Mouse (Mus musculus) testis, adult 2 months (tissue): Measurements from ENCODE around the gene Tmem256. TPM values are rescaled to one million over a fixed set of nuclear protein-coding genes. Genes with fewer than 3 reads are reported as not detected.
"Not testable (repeated sequence)": the region's sequence is repeated elsewhere in the genome, so short reads cannot be mapped to it uniquely, and the experiment has no call there.

Experiments used
- H3K27ac ChIP-seq: fragments of 200-500 bp; 2 replicates; pipeline ENCODE4 v1.5.1; 2012; ENCODE audit warnings: low read depth, low read length; ENCODE audit not compliant: control insufficient read depth, insufficient read depth
- H3K27me3 ChIP-seq: fragments of 200-500 bp; 2 replicates; pipeline ENCODE4 v1.6.1; 2012; ENCODE audit warnings: mild to moderate bottlenecking, low read length, moderate library complexity; ENCODE audit not compliant: control insufficient read depth, insufficient read depth
- H3K36me3 ChIP-seq: fragments of 200-500 bp; 2 replicates; pipeline ENCODE4 v1.6.1; 2012; ENCODE audit warnings: mild to moderate bottlenecking, low read length; ENCODE audit not compliant: control insufficient read depth, insufficient read depth
- H3K4me1 ChIP-seq: fragments of 200-500 bp; 2 replicates; pipeline ENCODE4 v1.6.1; 2012; ENCODE audit warnings: low read length; ENCODE audit not compliant: control insufficient read depth, insufficient read depth
- H3K4me3 ChIP-seq: fragments of 200-500 bp; 2 replicates; pipeline ENCODE4 v1.5.1; 2012; ENCODE audit warnings: low read depth, mild to moderate bottlenecking, low read length, moderate library complexity, mixed read lengths; ENCODE audit not compliant: control insufficient read depth
- CTCF ChIP-seq: fragments of 200-500 bp; IDR thresholded peaks from 2 replicates; pipeline ENCODE4 v1.5.1; 2012; ENCODE audit warnings: low read depth, mild to moderate bottlenecking, inconsistent platforms, low read length, moderate library complexity; ENCODE audit not compliant: control insufficient read depth, insufficient read depth, insufficient replicate concordance
- POLR2A ChIP-seq: fragments of 200-500 bp; IDR thresholded peaks from 2 replicates; pipeline ENCODE4 v1.6.1; 2012; ENCODE audit warnings: low read depth, mild to moderate bottlenecking, inconsistent platforms, low read length, moderate library complexity; ENCODE audit not compliant: control insufficient read depth
- polyA plus RNA-seq: library from polyadenylated mRNA; depleted of rRNA; stranded (reverse); fragments of >200 nt; gene quantifications from 2 replicates; pipeline ENCODE4 v1.2.3, GENCODE M21; 2012

Gene Tmem256
- polyA plus RNA-seq, 1 experiment, result 21.9 TPM

- H3K27me3 ChIP-seq, result no peaks in the 10 kb centered on the region
- H3K27ac ChIP-seq, result no peak overlapping the region
- H3K36me3 ChIP-seq, result no peaks in the 10 kb centered on the region
- H3K4me3 ChIP-seq, result no peak overlapping the region
- peaks cover 16% of the 10 kb centered on the region for H3K4me1 ChIP-seq
- TF ChIP-seq POLR2A (no peak), CTCF (no peak)
Measured at GRCm38 (mm10) chr11:69850754-69851153, 12.4 kb downstream of the Tmem256 start.

GRCm38 (mm10) chr11:69853994-69854393 is 15.7 kb downstream of the Tmem256 start:
- Histone ChIP-seq H3K4me3 (no peak overlapping the region), H3K4me1 (peaks cover 12% of the 10 kb centered on the region), H3K27me3 (no peaks in the 10 kb centered on the region), H3K27ac (no peak overlapping the region), H3K36me3 (no peaks in the 10 kb centered on the region)
- TF ChIP-seq CTCF (no peak), POLR2A (no peak)

- Histone ChIP-seq H3K27ac (no peak overlapping the region), H3K4me1 (peaks cover 12% of the 10 kb centered on the region), H3K4me3 (no peak overlapping the region), H3K36me3 (no peaks in the 10 kb centered on the region), H3K27me3 (no peaks in the 10 kb centered on the region)
- TF ChIP-seq CTCF, result no peak
- TF ChIP-seq POLR2A, result no peak
Measured at GRCm38 (mm10) chr11:69854680-69855079, 16.4 kb downstream of the Tmem256 start.

GRCm38 (mm10) chr11:69855347-69855746 is 17.0 kb downstream of the Tmem256 start:
- no peaks in the 10 kb centered on the region for H3K27me3 ChIP-seq
- H3K36me3 ChIP-seq, result no peaks in the 10 kb centered on the region
- peak overlapping the region; percentile 30 for H3K4me3 ChIP-seq
- H3K4me1 ChIP-seq, result peaks cover 12% of the 10 kb centered on the region
- no peak overlapping the region for H3K27ac ChIP-seq
- TF ChIP-seq POLR2A, result no peak
- no peak for TF ChIP-seq CTCF

GRCm38 (mm10) chr11:69858113-69858998 is 20.0 kb downstream of the Tmem256 start, which contains the start of gene Tnk1:
Gene Tnk1 (minus strand): TSS chr11:69858730.
- no peak within 1 kb of the TSS for H3K27ac ChIP-seq

GRCm38 (mm10) chr11:69863729-69864128 is 25.4 kb downstream of the Tmem256 start:
- H3K27me3 ChIP-seq, H3K4me1 ChIP-seq, H3K27ac ChIP-seq, H3K4me3 ChIP-seq, H3K36me3 ChIP-seq: not testable (repeated sequence)

More at GRCm38 (mm10) chr11:69858113-69858998, 20.0 kb downstream of the Tmem256 start, which contains the start of gene Tnk1:
- H3K36me3 ChIP-seq, result no peaks in the 10 kb centered on the region
- no peak within 1 kb of the TSS for H3K4me3 ChIP-seq
- TF ChIP-seq POLR2A (no peak), CTCF (no peak)
- peaks cover 12% of the 10 kb centered on the region for H3K4me1 ChIP-seq
- H3K27me3 ChIP-seq, result no peaks in the 10 kb centered on the region

GRCm38 (mm10) chr11:69864138-69864860 is 26.0 kb downstream of the Tmem256 start:
- TF ChIP-seq CTCF, result no peak
- TF ChIP-seq POLR2A, result no peak
- H3K27me3 ChIP-seq, result no peaks in the 10 kb centered on the region
- H3K27ac ChIP-seq, result no peak overlapping the region
- H3K4me1 ChIP-seq, result no peaks in the 10 kb centered on the region
- H3K4me3 ChIP-seq, result no peak overlapping the region
- no peaks in the 10 kb centered on the region for H3K36me3 ChIP-seq
